Mouse (Mus musculus) E14TG2a.4 (cell line): ENCODE measurements around the gene Cxxc4.

Experiments used
- H3K27me3 ChIP-seq: 2 replicates; pipeline ENCODE4 v1.6.1; 2014; ENCODE audit warnings: low read length, control low read depth; ENCODE audit not compliant: insufficient read depth
- H3K36me3 ChIP-seq: 2 replicates; pipeline ENCODE4 v1.6.1; 2014; ENCODE audit warnings: low read length, control low read depth; ENCODE audit not compliant: insufficient read depth
- H3K4me1 ChIP-seq: replicated peaks from 2 replicates; pipeline ENCODE4 v1.6.1; 2014; ENCODE audit warnings: low read depth, low read length, control low read depth
- H3K4me3 ChIP-seq: replicated peaks from 2 replicates; pipeline ENCODE4 v1.5.1; 2014; ENCODE audit warnings: mild to moderate bottlenecking, low read length
- H3K9me3 ChIP-seq: 2 replicates; pipeline ENCODE4 v1.6.1; 2014; ENCODE audit warnings: low read length, control low read depth
- CTCF ChIP-seq: conservative IDR thresholded peaks from 2 replicates; pipeline ENCODE4 v1.5.1; 2014; ENCODE audit warnings: low read length
- NANOG ChIP-seq: IDR thresholded peaks from 2 replicates; pipeline ENCODE4 v1.6.1; 2014; ENCODE audit warnings: borderline replicate concordance, low read length, mixed read lengths
- POU5F1 ChIP-seq: IDR thresholded peaks from 2 replicates; pipeline ENCODE4 v1.6.1; 2014; ENCODE audit warnings: low read length, borderline replicate concordance

Gene Cxxc4

GRCm38 (mm10) chr3:134239971-134240717, 3.9 kb downstream of the Cxxc4 start:
- Histone ChIP-seq H3K9me3 (no peaks in the 10 kb centered on the region), H3K27me3 (peaks cover 64% of the 10 kb centered on the region), H3K4me1 (peaks cover 24% of the 10 kb centered on the region), H3K36me3 (no peaks in the 10 kb centered on the region), H3K4me3 (peak overlapping the region; percentile 80)
- no peak for TF ChIP-seq CTCF
- TF ChIP-seq NANOG: no peak
- no peak for TF ChIP-seq POU5F1

GRCm38 (mm10) chr3:134240718-134241025, 4.4 kb downstream of the Cxxc4 start:
- H3K27me3 ChIP-seq: peaks cover 59% of the 10 kb centered on the region
- no peaks in the 10 kb centered on the region for H3K36me3 ChIP-seq
- H3K9me3 ChIP-seq: no peaks in the 10 kb centered on the region
- H3K4me1 ChIP-seq: peaks cover 19% of the 10 kb centered on the region
- no peak for TF ChIP-seq POU5F1
- TF ChIP-seq CTCF: no peak
- peak overlapping the region; percentile 80 for H3K4me3 ChIP-seq

GRCm38 (mm10) chr3:134243168-134243849, 7.0 kb downstream of the Cxxc4 start:
- no peak for TF ChIP-seq CTCF
- no peak for TF ChIP-seq POU5F1
- TF ChIP-seq NANOG: no peak
- H3K27me3 ChIP-seq: peaks cover 46% of the 10 kb centered on the region
- peaks cover 15% of the 10 kb centered on the region for H3K4me1 ChIP-seq
- no peaks in the 10 kb centered on the region for H3K9me3 ChIP-seq
- H3K36me3 ChIP-seq: no peaks in the 10 kb centered on the region
- H3K4me3 ChIP-seq: no peak overlapping the region

GRCm38 (mm10) chr3:134243850-134244247, 7.6 kb downstream of the Cxxc4 start:
- Histone ChIP-seq H3K4me3 (no peak overlapping the region), H3K36me3 (no peaks in the 10 kb centered on the region), H3K4me1 (peaks cover 10% of the 10 kb centered on the region), H3K27me3 (peaks cover 41% of the 10 kb centered on the region), H3K9me3 (no peaks in the 10 kb centered on the region)
- TF ChIP-seq CTCF (no peak), NANOG (no peak), POU5F1 (no peak)

GRCm38 (mm10) chr3:134254221-134254620, 17.9 kb downstream of the Cxxc4 start:
- Histone ChIP-seq H3K9me3 (no peaks in the 10 kb centered on the region), H3K36me3 (no peaks in the 10 kb centered on the region), H3K27me3 (no peaks in the 10 kb centered on the region), H3K4me3 (no peak overlapping the region), H3K4me1 (peaks cover 3% of the 10 kb centered on the region; the same call in 1 of the 2 replicates)
- no peak for TF ChIP-seq CTCF
- no peak for TF ChIP-seq NANOG
- no peak for TF ChIP-seq POU5F1

- peaks cover 7% of the 10 kb centered on the region; the same call in 1 of the 2 replicates for H3K4me1 ChIP-seq
- H3K36me3 ChIP-seq: no peaks in the 10 kb centered on the region
- no peaks in the 10 kb centered on the region for H3K27me3 ChIP-seq
- H3K4me3 ChIP-seq: no peak overlapping the region
- TF ChIP-seq POU5F1 (no peak), NANOG (no peak), CTCF (no peak)
- H3K9me3 ChIP-seq: no peaks in the 10 kb centered on the region
Measured at GRCm38 (mm10) chr3:134258715-134259114, 22.4 kb downstream of the Cxxc4 start.

GRCm38 (mm10) chr3:134259300-134259699, 23.0 kb downstream of the Cxxc4 start:
- peaks cover 7% of the 10 kb centered on the region; the same call in 1 of the 2 replicates for H3K4me1 ChIP-seq
- H3K9me3 ChIP-seq: no peaks in the 10 kb centered on the region
- TF ChIP-seq CTCF: no peak
- no peak for TF ChIP-seq NANOG
- TF ChIP-seq POU5F1: no peak
- no peak overlapping the region for H3K4me3 ChIP-seq
- no peaks in the 10 kb centered on the region for H3K27me3 ChIP-seq
- no peaks in the 10 kb centered on the region for H3K36me3 ChIP-seq

- no peaks in the 10 kb centered on the region for H3K27me3 ChIP-seq
- H3K36me3 ChIP-seq: no peaks in the 10 kb centered on the region
- H3K4me3 ChIP-seq: no peak overlapping the region
- TF ChIP-seq POU5F1: no peak
- TF ChIP-seq CTCF: no peak
- TF ChIP-seq NANOG: no peak
- H3K9me3 ChIP-seq: no peaks in the 10 kb centered on the region
- no peaks in the 10 kb centered on the region for H3K4me1 ChIP-seq
Measured at GRCm38 (mm10) chr3:134279655-134280054, 43.4 kb downstream of the Cxxc4 start.

GRCm38 (mm10) chr3:134281527-134282370, 45.5 kb downstream of the Cxxc4 start:
- H3K27me3 ChIP-seq: no peaks in the 10 kb centered on the region
- H3K9me3 ChIP-seq: no peaks in the 10 kb centered on the region
- no peaks in the 10 kb centered on the region for H3K4me1 ChIP-seq
- no peak overlapping the region for H3K4me3 ChIP-seq
- TF ChIP-seq NANOG: no peak
- no peak for TF ChIP-seq CTCF
- TF ChIP-seq POU5F1: no peak
- H3K36me3 ChIP-seq: no peaks in the 10 kb centered on the region
